Mouse (Mus musculus): ENCODE results near the gene Efcab5.

- TF ChIP-seq ZNF384 (IDR thresholded peaks at IDR 0.05; ENCODE audit: low read depth, low read length) (no peak), MAFK (IDR thresholded peaks at IDR 0.05; ENCODE audit: insufficient read depth, low read depth, low read length) (no peak), ZC3H11A (IDR thresholded peaks at IDR 0.05; ENCODE audit: borderline replicate concordance, low read depth, low read length) (no peak)
Observed at GRCm38 (mm10) chr11:77196181-77197143, 7.7 kb upstream of the Efcab5 start.
